ENCODE assay signal across 13 mouse cellular contexts in the genomic region with DNA sequence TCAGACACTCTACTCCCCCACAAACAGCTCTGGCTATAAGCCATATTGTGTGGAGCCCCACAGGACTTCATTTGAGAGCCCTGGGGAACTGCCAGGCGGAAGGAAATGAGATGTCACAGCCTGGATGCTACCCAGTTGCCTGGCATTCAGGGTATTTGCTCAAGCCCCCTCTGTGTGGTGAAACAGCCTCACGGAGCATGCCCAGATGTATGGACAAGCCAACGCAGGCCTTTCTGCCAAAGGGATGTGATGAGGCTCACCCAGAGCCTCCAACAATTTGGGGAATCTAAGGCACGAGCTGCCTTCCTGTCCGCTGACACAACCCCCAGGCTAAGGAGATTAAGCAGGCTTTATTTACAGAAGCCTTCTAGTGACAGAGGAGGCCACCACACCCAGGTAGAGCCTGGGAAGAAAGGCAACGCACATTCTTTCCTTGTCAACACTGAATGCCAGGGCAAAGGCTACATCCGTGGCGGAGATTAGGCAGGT.
DNase-seq lines count a peak whose midpoint lies in the region; ATAC-seq lines count a peak whose summit lies in the region.
"Had no signal": no experiment of that assay in that cellular context is flagged by ENCODE, and none has a peak within 500 bp of the region (broad histone marks: within the 10 kb centered on the region; RNA-seq: fewer than 3 reads in every experiment).

No protein-coding gene starts in this region.

- H3K4me1 ChIP-seq in heart, embryonic 13.5 days: peaks cover 47% of the 10 kb centered on the region
- no peaks in the 10 kb centered on the region for H3K4me1 ChIP-seq in neural tube, embryonic 14.5 days (ENCODE audit: control insufficient read depth, insufficient read depth, low read length)
- H3K4me1 ChIP-seq in stomach, embryonic 16.5 days (ENCODE audit: control insufficient read depth, insufficient read depth, low read length): peaks cover 17% of the 10 kb centered on the region

- no peak for DNase-seq in heart, adult 8-10 months (ENCODE audit: low spot score)
- no peak for DNase-seq in neural tube, embryonic 10.5 days (ENCODE audit: extremely low spot score, low spot score)
- peak; percentile 59 for DNase-seq in gonadal fat pad, adult 2 months (ENCODE audit: low read depth)
- DNase-seq in kidney, adult 11 months: no peak
- DNase-seq in gastrocnemius, adult 8-10 months (ENCODE audit: low spot score in 2 of 2): no peak
- DNase-seq: adrenal gland, adult 8-10 months; cerebellum, adult 11-12 months; kidney, adult 18-20 months; lung, adult 18-20 months; thymus, postnatal 4 days had no signal

- no peak overlapping the region for H3K9ac ChIP-seq in heart, embryonic 13.5 days
- H3K9ac ChIP-seq in neural tube, embryonic 14.5 days (replicated peaks; ENCODE audit: low read depth, low read length): no peak overlapping the region
- H3K9ac ChIP-seq in stomach, embryonic 16.5 days (ENCODE audit: low read length): 0 out of 2 replicates have a peak overlapping the region, but pooled peaks have one; percentile 22

- 12% methylated on average over 8 of the region's 8 CpGs for WGBS in heart, embryonic 13.5 days
- WGBS in neural tube, embryonic 14.5 days: 70% methylated on average over 8 of the region's 8 CpGs
- WGBS in stomach, embryonic 16.5 days: 38% methylated on average over 8 of the region's 8 CpGs

- H3K9me3 ChIP-seq in heart, embryonic 13.5 days: no peaks in the 10 kb centered on the region
- H3K9me3 ChIP-seq in neural tube, embryonic 14.5 days (ENCODE audit: control insufficient read depth, low read length): no peaks in the 10 kb centered on the region
- H3K9me3 ChIP-seq in stomach, embryonic 16.5 days (replicated peaks; ENCODE audit: control insufficient read depth, low read length): no peaks in the 10 kb centered on the region

- peak overlapping the region; percentile 58 for H3K27ac ChIP-seq in heart, embryonic 13.5 days (replicated peaks)
- H3K27ac ChIP-seq in neural tube, embryonic 14.5 days (ENCODE audit: low read depth, low read length): no peak overlapping the region
- peak overlapping the region; percentile 29 for H3K27ac ChIP-seq in stomach, embryonic 16.5 days (ENCODE audit: low read length)

- ATAC-seq in heart, embryonic 13.5 days (ENCODE audit: extremely low read depth, insufficient number of reproducible peaks, low FRiP score, low TSS enrichment): peak; percentile 17; the same call in 1 of the 2 replicates
- ATAC-seq in neural tube, embryonic 14.5 days (ENCODE audit: low read depth): peak; percentile 44; the same call in 1 of the 2 replicates
- ATAC-seq in stomach, embryonic 16.5 days (ENCODE audit: insufficient read depth, low FRiP score): peak; percentile 47; the same call in 1 of the 2 replicates

- peak overlapping the region; percentile 14; the same call in 1 of the 2 replicates for H3K4me2 ChIP-seq in heart, embryonic 13.5 days
- no peak overlapping the region for H3K4me2 ChIP-seq in neural tube, embryonic 14.5 days (ENCODE audit: low read depth, low read length)
- no peak overlapping the region for H3K4me2 ChIP-seq in stomach, embryonic 16.5 days (ENCODE audit: low read depth, low read length)

- no peaks in the 10 kb centered on the region for H3K36me3 ChIP-seq in heart, embryonic 13.5 days
- no peaks in the 10 kb centered on the region for H3K36me3 ChIP-seq in neural tube, embryonic 14.5 days (ENCODE audit: control insufficient read depth, insufficient read depth, low read length)
- no peaks in the 10 kb centered on the region for H3K36me3 ChIP-seq in stomach, embryonic 16.5 days (ENCODE audit: control insufficient read depth, insufficient read depth, low read length)

- H3K4me3 ChIP-seq in heart, embryonic 13.5 days: no peak overlapping the region
- H3K4me3 ChIP-seq in neural tube, embryonic 14.5 days (ENCODE audit: low read depth, low read length): no peak overlapping the region
- no peak overlapping the region for H3K4me3 ChIP-seq in stomach, embryonic 16.5 days (replicated peaks; ENCODE audit: low read length)

- H3K27me3 ChIP-seq in heart, embryonic 13.5 days (replicated peaks): no peaks in the 10 kb centered on the region; the same call in 1 of the 2 replicates
- H3K27me3 ChIP-seq in neural tube, embryonic 14.5 days (ENCODE audit: control insufficient read depth, insufficient read depth, low read length): no peaks in the 10 kb centered on the region
- no peaks in the 10 kb centered on the region for H3K27me3 ChIP-seq in stomach, embryonic 16.5 days (ENCODE audit: control insufficient read depth, insufficient read depth, low read length)
